Mouse (Mus musculus) midbrain, embryonic 12.5 days (tissue): ENCODE results near the gene Nek5. TPM values are rescaled to one million over a fixed set of nuclear protein-coding genes. Genes with fewer than 3 reads are reported as not detected.
"Not testable (repeated sequence)": the region's sequence is repeated elsewhere in the genome, so short reads cannot be mapped to it uniquely, and the experiment has no call there.

ENCODE experiments used
- ATAC-seq: fragments of 200-750 bp; cut with Nextera tagmentation; 2 replicates; pipeline ENCODE4 v1.8.0; 2017; ENCODE audit warnings: low read depth, moderate TSS enrichment, moderate library complexity; ENCODE audit not compliant: low FRiP score
- H3K27ac ChIP-seq: fragments of 300-500 bp; sonication (generic); replicated peaks from 2 replicates; pipeline ENCODE4 v1.5.1; 2016; ENCODE audit warnings: mild to moderate bottlenecking
- H3K27me3 ChIP-seq: fragments of 300-500 bp; sonication (generic); 2 replicates; pipeline ENCODE4 v1.6.1; 2016; ENCODE audit warnings: mild to moderate bottlenecking
- H3K36me3 ChIP-seq: fragments of 300-500 bp; sonication (generic); 2 replicates; pipeline ENCODE4 v1.6.1; 2016
- H3K4me1 ChIP-seq: fragments of 300-500 bp; sonication (generic); 2 replicates; pipeline ENCODE4 v1.6.1; 2016
- H3K4me2 ChIP-seq: fragments of 300-500 bp; sonication (generic); replicated peaks from 2 replicates; pipeline ENCODE4 v1.6.1; 2016; ENCODE audit warnings: mild to moderate bottlenecking, moderate library complexity
- H3K4me3 ChIP-seq: fragments of 300-500 bp; sonication (generic); 2 replicates; pipeline ENCODE4 v1.5.1; 2016; ENCODE audit warnings: mild to moderate bottlenecking
- H3K9ac ChIP-seq: fragments of 300-500 bp; sonication (generic); replicated peaks from 2 replicates; pipeline ENCODE4 v1.6.1; 2016; ENCODE audit warnings: mild to moderate bottlenecking, moderate library complexity
- H3K9me3 ChIP-seq: fragments of 300-500 bp; sonication (generic); 2 replicates; pipeline ENCODE4 v1.6.1; 2016; ENCODE audit warnings: mild to moderate bottlenecking
- WGBS: fragments of 180-500 bp; shearing (Covaris S2); methylation state at CpG from one replicate; pipeline ENCODE4 v1.1.7; 2016; 5-methylcytosine and 5-hydroxymethylcytosine counted together
- polyA plus RNA-seq: library from polyadenylated mRNA; unstranded; fragments of >200 nt; fragmentation: Nextera tagmentation; extraction: Ambion mirVana; gene quantifications from 2 replicates; pipeline ENCODE4 v1.2.1, GENCODE M21; 2016

The Nek5 gene
- polyA plus RNA-seq, 1 experiment from 2014 or later, result 0.31 TPM

DNA sequence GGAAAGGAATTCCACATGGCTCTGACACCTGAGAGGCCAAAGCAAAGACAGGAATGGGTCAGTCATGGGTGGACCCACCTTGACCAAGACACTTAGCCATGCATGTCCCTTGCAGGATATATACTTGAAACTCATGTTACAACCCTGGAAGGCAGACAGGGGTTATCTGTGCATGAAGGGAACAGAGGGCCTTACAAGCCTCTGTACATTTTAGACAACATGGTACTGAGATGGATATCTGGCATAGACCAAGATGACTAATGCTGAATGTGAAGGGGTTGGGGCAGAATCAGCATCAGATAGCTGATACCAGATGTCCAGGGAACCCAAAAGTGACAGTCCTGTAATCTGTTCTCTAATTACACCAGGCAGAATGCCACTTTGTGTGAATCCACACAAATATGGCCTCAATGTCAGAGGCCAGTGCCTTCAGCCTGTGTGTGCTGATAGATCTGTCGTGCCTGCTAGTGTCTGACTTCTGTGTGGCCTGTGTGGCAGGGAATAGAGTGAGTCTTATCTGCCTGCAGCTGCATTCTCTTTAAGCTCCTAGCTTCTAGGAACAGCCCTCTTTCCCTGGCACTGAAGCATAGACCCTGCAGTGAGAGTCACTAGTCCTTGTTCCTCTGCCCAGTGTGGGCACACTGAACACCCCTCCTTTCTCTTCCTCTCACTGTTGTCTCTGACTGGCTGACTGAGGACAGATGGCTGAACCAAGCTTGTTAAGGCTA is 19.1 kb upstream of the Nek5 start:
- no peak overlapping the region for H3K9ac ChIP-seq
- H3K4me3 ChIP-seq, result no peak overlapping the region
- no peak overlapping the region for H3K4me2 ChIP-seq
- H3K4me1 ChIP-seq, result no peaks in the 10 kb centered on the region
- ATAC-seq, result no peak
- 87% methylated on average over 1 of the region's 1 CpGs for WGBS
- H3K36me3 ChIP-seq, result peaks cover 33% of the 10 kb centered on the region
- H3K27ac ChIP-seq, result no peak overlapping the region
- H3K9me3 ChIP-seq, result no peaks in the 10 kb centered on the region
- H3K27me3 ChIP-seq, result no peaks in the 10 kb centered on the region

GRCm38 (mm10) chr8:22142592-22142991 is 17.7 kb upstream of the Nek5 start:
- ATAC-seq, result no peak
- Histone ChIP-seq H3K27me3 (no peaks in the 10 kb centered on the region), H3K4me1 (no peaks in the 10 kb centered on the region), H3K9me3 (no peaks in the 10 kb centered on the region), H3K4me2 (no peak overlapping the region), H3K4me3 (no peak overlapping the region), H3K36me3 (peaks cover 24% of the 10 kb centered on the region; the same call in 1 of the 2 replicates), H3K27ac (no peak overlapping the region), H3K9ac (no peak overlapping the region)
- 78% methylated on average over 4 of the region's 4 CpGs for WGBS

DNA sequence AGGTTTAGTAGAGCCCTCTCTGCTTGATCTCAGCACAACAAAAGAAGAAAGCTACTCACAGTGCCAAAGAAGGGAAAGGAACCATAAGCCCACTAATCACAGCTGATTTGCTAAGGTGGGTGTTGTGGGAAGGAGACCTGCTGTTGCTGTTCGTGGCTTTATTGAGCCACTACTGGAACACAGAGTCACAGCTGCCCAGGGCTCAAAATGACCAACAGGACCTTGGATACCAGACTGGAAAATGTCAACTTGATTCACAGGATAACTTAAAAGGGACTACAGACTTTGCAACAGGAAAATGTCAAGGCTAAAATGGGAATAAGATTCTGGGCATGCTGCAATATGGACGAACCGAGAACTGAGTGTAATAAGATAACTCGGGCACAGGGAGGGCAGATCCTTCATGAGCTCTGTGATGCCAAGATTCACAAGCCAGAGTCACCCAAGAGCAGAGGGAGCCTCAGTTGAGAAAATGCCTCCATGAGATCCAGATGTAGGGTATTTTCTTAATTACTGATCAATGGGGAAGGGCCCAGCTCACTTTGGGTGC is 17.1 kb upstream of the Nek5 start:
- Histone ChIP-seq H3K27ac (no peak overlapping the region), H3K4me2 (no peak overlapping the region), H3K9ac (no peak overlapping the region), H3K4me1 (no peaks in the 10 kb centered on the region), H3K36me3 (peaks cover 24% of the 10 kb centered on the region; the same call in 1 of the 2 replicates), H3K27me3 (no peaks in the 10 kb centered on the region), H3K9me3 (no peaks in the 10 kb centered on the region), H3K4me3 (no peak overlapping the region)
- ATAC-seq, result no peak
- 80% methylated on average over 4 of the region's 4 CpGs for WGBS

- not testable (repeated sequence) for H3K4me3 ChIP-seq, H3K4me1 ChIP-seq, ATAC-seq, H3K9me3 ChIP-seq, H3K27ac ChIP-seq, H3K36me3 ChIP-seq, H3K4me2 ChIP-seq, H3K27me3 ChIP-seq, H3K9ac ChIP-seq
- WGBS, result 94% methylated on average over 9 of the region's 9 CpGs
Observed at GRCm38 (mm10) chr8:22136462-22136861, 11.6 kb upstream of the Nek5 start.

GRCm38 (mm10) chr8:22134750-22135135 is 9.9 kb upstream of the Nek5 start:
- Histone ChIP-seq H3K4me2 (no peak overlapping the region), H3K36me3 (no peaks in the 10 kb centered on the region; the same call in 1 of the 2 replicates), H3K9me3 (no peaks in the 10 kb centered on the region), H3K4me1 (no peaks in the 10 kb centered on the region), H3K27me3 (no peaks in the 10 kb centered on the region), H3K4me3 (no peak overlapping the region), H3K27ac (no peak overlapping the region), H3K9ac (no peak overlapping the region)
- no peak for ATAC-seq
- WGBS, result 76% methylated on average over 5 of the region's 5 CpGs

DNA sequence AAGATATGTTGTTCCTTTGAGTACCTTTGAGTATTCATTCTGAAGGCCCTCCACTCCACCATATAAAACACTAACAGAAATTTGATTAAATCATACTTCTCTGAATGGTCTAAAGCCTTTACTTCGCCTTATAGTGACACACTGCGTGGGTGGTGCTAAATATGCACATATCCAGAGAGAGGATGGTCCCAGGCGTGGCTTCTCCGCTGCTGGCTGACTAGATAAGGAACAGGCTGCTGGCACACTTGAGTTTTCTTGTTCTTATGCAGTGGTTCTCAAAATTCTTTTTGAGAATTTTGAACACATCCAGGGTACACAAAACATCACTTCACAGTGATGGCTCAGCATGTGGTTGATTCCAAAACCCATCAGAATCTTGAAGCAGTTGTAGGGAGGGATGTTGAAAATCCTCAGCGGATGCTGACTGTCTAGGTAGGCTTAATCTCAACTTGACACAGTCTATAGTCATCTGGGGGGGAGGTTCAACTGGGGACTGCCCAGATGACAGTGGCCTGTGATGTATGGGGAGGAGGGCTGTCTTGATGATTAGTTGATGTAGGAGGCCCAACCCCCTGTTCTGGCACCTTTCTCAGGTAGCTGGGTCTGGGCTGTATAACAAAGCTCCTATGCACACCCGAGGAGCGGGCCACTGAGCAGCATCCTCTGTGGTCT is 9.4 kb upstream of the Nek5 start:
- no peak overlapping the region for H3K4me2 ChIP-seq
- H3K4me1 ChIP-seq, result no peaks in the 10 kb centered on the region
- H3K36me3 ChIP-seq, result peaks cover 2% of the 10 kb centered on the region; the same call in 1 of the 2 replicates
- H3K9ac ChIP-seq, result no peak overlapping the region
- ATAC-seq, result no peak
- no peaks in the 10 kb centered on the region for H3K27me3 ChIP-seq
- no peak overlapping the region for H3K4me3 ChIP-seq
- 93% methylated on average over 7 of the region's 7 CpGs for WGBS
- H3K9me3 ChIP-seq, result no peaks in the 10 kb centered on the region
- no peak overlapping the region for H3K27ac ChIP-seq

- WGBS, result 92% methylated on average over 12 of the region's 12 CpGs
- no peaks in the 10 kb centered on the region for H3K27me3 ChIP-seq
- no peaks in the 10 kb centered on the region for H3K9me3 ChIP-seq
Observed at GRCm38 (mm10) chr8:22132062-22132461, 7.2 kb upstream of the Nek5 start.

DNA sequence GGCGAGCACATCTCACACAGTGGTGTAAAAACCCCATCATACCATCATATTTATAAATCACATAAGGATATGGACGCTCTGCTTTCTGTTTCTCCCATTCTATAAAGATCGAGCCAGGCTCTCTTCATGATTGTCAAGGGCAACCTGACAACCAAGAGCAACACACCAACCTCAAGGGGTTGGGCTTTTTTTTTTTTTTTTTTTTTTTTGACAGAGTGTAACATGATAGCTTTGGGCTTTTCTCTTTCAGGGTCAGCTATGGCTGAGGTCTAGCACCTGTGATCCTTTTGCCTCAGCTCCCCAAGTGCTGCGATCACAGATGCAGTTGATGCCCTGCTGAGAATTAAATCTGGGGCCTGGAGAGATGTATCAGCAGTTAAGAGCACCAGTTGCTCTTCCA is 17.8 kb downstream of the Nek5 start:
- no peak overlapping the region for H3K27ac ChIP-seq
- no peak overlapping the region for H3K4me2 ChIP-seq
- no peaks in the 10 kb centered on the region for H3K9me3 ChIP-seq
- H3K36me3 ChIP-seq, result no peaks in the 10 kb centered on the region
- no peak for ATAC-seq
- H3K9ac ChIP-seq, result no peak overlapping the region
- no peaks in the 10 kb centered on the region for H3K27me3 ChIP-seq
- H3K4me1 ChIP-seq, result no peaks in the 10 kb centered on the region
- WGBS, result 75% methylated on average over 4 of the region's 4 CpGs
- H3K4me3 ChIP-seq, result no peak overlapping the region

More at GRCm38 (mm10) chr8:22132062-22132461, 7.2 kb upstream of the Nek5 start:
- H3K4me2 ChIP-seq, result no peak overlapping the region
- no peak overlapping the region for H3K9ac ChIP-seq
- no peaks in the 10 kb centered on the region for H3K4me1 ChIP-seq
- no peak overlapping the region for H3K27ac ChIP-seq
- no peak for ATAC-seq
- H3K36me3 ChIP-seq, result peaks cover 17% of the 10 kb centered on the region; the same call in 1 of the 2 replicates
- H3K4me3 ChIP-seq, result no peak overlapping the region

- Histone ChIP-seq H3K4me2 (no peak overlapping the region), H3K4me3 (no peak overlapping the region), H3K36me3 (no peaks in the 10 kb centered on the region), H3K27me3 (no peaks in the 10 kb centered on the region), H3K27ac (no peak overlapping the region), H3K9me3 (no peaks in the 10 kb centered on the region), H3K9ac (no peak overlapping the region), H3K4me1 (no peaks in the 10 kb centered on the region)
- WGBS, result 57% methylated on average over 8 of the region's 8 CpGs
- no peak for ATAC-seq
Observed at GRCm38 (mm10) chr8:22091568-22091967, 33.3 kb downstream of the Nek5 start.

- Histone ChIP-seq H3K4me1 (no peaks in the 10 kb centered on the region), H3K9me3 (no peaks in the 10 kb centered on the region), H3K27ac (no peak overlapping the region), H3K9ac (no peak overlapping the region), H3K36me3 (no peaks in the 10 kb centered on the region), H3K4me3 (no peak overlapping the region), H3K27me3 (no peaks in the 10 kb centered on the region), H3K4me2 (no peak overlapping the region)
- ATAC-seq, result no peak
- WGBS, result 89% methylated on average over 4 of the region's 4 CpGs
Observed at GRCm38 (mm10) chr8:22089226-22089625, 35.6 kb downstream of the Nek5 start.

DNA sequence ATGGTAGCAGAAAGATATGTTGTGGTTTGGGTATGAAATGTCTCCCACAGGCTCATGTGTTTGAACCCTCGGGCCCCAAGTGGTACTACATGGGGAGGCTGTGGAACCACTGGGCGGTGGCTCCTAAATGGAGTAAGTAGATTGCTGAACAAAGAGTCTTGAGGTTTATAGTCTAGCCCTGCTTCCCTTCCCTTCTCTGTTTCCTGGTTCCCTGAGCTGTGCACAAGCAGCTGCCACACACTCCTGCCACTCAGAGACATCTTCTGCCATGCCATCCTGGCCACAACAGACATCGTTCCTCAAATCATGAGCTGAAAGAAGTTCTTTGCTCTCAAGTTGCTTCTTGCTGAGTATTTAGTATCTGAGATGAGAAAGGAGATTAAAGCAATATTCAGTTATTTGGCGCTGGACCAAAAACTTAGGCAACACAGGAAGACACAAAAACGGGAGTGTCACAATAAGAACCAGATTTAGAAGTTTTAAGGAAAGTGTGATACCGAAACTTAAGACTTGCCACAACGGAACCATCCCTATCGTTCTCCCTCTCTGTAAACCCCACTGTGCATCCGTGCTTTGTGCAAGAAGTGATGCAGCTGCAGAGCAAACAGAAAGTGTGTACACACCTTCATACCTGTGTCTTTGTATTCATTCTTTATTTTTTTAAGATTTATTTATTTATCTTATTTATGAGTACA is 45.4 kb downstream of the Nek5 start:
- ATAC-seq, result no peak
- H3K36me3 ChIP-seq, result no peaks in the 10 kb centered on the region
- no peak overlapping the region for H3K4me2 ChIP-seq
- no peak overlapping the region for H3K4me3 ChIP-seq
- no peak overlapping the region for H3K9ac ChIP-seq
- 91% methylated on average over 9 of the region's 9 CpGs for WGBS
- H3K9me3 ChIP-seq, result no peaks in the 10 kb centered on the region
- no peaks in the 10 kb centered on the region for H3K4me1 ChIP-seq
- no peaks in the 10 kb centered on the region for H3K27me3 ChIP-seq
- no peak overlapping the region for H3K27ac ChIP-seq

GRCm38 (mm10) chr8:22061126-22061525 is 63.7 kb downstream of the Nek5 start:
- Histone ChIP-seq H3K27me3 (peaks cover 14% of the 10 kb centered on the region), H3K4me1 (peaks cover 5% of the 10 kb centered on the region), H3K9me3 (no peaks in the 10 kb centered on the region), H3K4me3 (peak overlapping the region; percentile 70), H3K36me3 (peaks cover 24% of the 10 kb centered on the region), H3K9ac (peak overlapping the region; percentile 32; the same call in 1 of the 2 replicates), H3K27ac (no peak overlapping the region), H3K4me2 (peak overlapping the region; percentile 89)
- WGBS, result 5% methylated on average over 3 of the region's 3 CpGs
- no peak for ATAC-seq
